Mouse (Mus musculus) B cell, adult 2 months (primary cell): Measurements from ENCODE around the gene Rpl3.

Experiments used
- DNase-seq, 2 experiments: peaks; one replicate each; pipeline ENCODE4 v3.0.0; 2022

Gene Rpl3

DNA sequence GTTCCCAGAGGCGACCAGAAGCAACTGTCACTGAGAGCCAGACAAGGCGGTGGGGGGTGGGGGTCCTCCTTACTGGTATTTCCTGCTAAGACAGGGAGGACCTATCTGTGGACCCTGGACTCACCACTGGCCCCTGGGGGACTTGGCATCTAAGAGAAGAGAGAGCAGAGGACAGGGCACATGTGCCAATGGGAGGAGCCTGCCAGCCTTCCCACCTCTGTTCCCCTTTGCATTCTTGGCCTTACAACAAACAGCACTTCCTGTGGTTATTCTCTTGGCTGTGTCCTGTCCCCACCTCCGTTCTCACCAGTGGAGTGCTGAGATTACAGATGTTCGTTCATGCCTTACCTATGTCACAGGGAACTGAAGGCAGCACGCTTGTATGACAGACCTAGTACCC, 62.8 kb downstream of the Rpl3 start:
- DNase-seq = no peak
